Mouse (Mus musculus): Measurements from ENCODE around the gene Yipf1.

Yipf1 gene

DNA sequence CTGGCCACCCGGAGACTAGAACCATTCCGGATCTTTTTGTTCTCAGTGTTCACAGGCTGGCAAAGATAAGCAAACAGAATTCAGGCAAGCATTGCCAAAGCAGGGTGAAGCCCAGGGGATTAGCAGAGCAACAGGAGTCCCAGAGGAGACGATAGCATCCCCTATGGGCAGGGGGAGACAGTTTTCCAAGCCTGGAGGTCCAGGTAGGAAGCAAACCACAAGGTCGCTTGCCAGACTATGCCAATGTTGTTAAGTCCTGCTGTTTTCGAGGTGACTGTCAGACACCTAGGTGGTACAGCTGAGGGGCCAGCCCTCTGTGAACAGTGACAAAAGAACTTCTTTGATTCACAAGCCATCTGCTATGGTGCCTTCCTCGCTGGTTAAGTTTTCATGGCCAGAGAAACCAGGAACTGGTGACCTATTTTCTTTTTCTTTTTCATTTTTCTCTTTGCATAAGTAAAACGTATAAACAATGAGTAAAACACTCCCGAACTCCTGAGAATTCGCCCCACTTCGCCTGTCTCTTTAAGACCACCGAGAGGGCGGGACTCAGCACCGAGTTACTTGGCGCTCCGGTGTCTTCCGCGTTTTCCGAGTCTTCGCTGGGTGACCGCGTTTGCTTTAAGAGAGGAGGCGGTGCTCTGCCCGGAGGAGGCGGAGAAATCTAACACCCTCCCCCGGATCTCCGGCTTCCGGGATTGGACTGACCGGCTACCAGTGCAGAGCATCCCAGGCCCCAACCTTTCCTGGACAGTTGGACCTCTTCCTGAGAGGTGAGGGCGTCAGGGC lies at the start of gene Yipf1:
Gene Yipf1 (plus strand): TSS at position 674 of the 789 bp plus-strand sequence.
- peak; percentile 88 to 94 for DNase-seq

DNA sequence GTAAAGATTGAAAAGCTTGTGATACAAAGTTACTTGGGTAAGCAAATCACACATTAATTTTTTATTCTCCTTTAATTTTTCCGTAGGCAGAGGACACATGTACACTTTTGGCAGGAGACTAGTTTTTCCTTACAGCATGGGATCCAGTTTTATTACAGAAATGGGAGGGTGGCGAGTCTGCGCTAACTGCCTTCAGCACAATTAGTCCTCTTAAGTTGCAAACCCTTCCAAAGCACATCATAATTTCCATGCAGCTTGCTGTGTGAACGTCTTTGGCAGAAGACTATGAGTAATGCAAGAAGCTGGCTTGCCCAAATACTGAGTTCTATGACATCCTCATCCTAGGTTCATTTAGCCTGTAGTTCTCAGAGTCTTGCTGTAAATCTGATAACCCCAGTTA lies 40.5 kb upstream of the Yipf1 start:
- DNase-seq: no peak

DNA sequence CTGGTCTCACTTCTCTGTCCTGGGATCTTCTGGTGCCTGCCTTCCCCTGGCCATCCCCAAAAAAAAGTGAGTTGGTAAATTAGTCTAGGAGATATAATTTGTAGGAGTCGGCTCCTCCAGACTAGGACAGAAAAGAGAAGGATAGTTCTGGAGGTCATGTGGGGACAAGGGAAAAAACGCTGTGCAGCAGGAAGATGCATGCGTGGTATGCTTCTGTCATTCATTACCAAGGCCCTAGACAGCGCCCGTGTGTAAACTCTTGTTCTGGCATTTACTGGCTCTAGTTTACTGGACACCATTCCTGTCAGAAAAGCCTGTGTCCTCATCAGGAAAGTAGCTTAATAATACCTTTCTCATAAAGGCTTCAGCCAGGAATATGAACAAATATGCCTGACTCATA lies 39.7 kb upstream of the Yipf1 start:
- no peak for DNase-seq

DNA sequence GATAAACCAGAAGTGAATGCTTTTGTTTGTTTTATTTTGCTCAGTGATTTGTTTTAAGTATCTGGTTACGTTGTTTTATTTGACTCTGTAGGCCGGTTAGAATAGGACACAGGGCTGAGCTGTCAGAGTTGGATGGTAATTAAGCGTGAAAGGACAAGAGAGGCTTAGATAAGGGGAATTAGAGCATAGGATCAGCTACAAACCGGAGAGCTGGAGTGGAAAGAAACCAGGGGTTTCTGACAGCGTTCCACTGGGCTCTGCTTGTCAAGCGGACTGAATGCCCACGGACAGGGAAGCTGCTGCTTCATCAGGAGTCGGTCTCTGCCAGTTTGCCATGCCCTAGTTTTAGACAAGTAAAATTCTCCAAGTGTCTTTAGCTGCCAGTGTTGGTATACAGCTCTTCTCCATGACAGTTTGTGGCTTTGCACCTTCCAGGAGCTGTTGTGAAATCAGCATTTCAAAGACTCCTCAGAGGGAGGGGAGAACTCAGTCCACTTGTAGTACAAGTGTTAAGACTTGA lies 35.9 kb upstream of the Yipf1 start:
- DNase-seq: no peak

DNA sequence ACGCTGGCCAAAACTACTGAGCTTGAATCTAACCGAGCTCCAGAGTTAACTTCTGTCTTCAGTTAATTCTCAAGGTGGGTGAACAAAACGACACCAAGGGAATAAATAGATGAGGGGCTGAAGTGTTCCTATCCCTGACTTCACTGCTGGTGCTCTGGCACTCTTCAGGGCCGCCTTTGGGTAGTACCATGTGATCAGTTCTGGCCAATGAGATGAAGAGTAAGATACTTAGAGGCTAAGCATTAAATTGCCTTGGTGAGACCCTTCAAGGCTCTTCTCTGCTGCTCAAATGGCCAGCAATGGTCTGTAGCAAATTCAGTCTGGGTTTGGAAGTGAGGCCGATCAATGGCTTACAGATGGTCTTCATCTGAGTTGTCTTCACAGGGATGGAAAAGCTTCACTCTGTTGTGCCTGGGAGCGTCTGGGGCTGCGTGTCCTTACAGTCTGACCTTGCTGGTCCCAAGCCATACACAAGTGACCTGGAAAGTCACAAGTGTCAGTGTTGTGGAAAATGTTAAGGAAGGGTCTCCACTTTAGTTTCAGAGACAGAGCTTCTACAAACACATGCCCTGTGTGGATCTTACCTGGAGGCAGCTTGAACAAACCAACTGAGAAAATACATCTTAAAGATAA lies 33.2 kb upstream of the Yipf1 start:
- DNase-seq: no peak

DNA sequence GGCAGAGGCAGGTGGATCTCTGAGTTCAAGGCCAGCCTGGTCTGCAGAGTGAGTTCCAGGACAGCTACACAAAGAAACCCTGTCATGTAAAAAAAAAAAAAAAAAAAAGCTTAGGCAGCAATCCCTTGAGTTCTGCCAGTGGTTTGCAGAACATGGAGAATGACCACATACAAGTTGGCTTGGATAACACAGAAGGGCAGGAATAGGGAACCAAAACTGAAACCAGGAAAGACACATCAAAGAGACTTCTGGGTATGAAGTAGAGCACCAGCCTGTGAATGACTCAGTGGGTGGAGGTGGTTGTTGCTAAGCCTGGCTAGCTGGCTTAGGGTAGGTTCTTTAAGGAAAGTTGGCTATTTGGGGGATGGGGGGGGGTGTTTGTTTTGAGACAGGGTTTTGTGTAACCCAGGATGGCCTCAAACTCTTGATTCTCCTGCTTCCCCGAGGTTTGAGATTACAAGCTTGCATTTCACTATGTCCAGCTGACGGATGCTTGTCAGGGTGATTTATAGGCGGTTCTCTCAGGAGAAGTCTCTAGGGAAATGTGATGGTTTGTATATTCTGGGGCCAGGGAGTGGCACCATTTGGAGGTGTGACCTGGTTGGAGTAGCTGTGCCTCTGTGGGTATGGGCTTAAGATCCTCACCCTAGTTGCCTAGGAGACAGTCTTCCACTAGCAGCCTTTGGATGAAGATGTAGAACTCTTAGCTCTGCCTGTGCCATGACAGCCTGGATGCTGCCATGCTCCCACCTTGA lies 28.5 kb upstream of the Yipf1 start:
- DNase-seq: no peak

DNA sequence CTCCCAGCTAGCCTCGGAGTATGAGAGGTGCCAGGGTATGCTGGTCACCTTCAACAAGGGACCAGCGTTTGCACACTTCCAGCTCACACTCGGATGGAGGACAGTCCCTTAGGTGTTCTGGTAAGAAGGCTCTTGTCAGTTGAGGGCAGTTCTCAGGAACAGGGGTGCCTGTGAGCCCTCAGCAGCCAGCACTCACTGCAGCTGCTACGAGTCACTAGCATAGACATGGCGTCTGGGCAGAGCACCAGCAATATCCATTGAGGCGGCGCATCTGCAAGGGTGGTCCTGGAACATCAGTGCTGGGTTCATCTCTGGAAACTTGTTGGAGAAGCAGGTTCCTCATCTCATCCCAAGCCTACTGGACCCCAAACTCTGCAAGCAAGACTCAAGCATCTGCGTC lies 27.8 kb upstream of the Yipf1 start:
- DNase-seq: no peak

DNA sequence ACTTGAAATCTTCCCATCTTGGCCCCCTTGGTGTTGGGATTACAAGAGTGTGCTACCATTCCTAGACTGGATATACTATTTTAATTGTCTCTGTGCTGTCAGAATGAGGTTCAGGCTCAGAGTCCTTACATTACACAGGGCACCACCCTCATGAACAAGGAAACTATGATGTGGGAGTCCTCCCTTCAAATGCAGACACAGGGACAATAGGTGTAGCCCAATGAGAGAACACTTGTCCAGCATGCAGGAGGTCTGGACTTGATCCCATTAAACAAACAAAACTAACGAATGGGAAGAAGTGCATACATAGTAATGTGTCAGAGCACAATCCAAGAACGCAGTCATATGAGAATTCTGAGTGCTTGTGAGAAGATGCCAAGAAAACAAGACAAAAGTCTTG lies 26.6 kb upstream of the Yipf1 start:
- DNase-seq: no peak

DNA sequence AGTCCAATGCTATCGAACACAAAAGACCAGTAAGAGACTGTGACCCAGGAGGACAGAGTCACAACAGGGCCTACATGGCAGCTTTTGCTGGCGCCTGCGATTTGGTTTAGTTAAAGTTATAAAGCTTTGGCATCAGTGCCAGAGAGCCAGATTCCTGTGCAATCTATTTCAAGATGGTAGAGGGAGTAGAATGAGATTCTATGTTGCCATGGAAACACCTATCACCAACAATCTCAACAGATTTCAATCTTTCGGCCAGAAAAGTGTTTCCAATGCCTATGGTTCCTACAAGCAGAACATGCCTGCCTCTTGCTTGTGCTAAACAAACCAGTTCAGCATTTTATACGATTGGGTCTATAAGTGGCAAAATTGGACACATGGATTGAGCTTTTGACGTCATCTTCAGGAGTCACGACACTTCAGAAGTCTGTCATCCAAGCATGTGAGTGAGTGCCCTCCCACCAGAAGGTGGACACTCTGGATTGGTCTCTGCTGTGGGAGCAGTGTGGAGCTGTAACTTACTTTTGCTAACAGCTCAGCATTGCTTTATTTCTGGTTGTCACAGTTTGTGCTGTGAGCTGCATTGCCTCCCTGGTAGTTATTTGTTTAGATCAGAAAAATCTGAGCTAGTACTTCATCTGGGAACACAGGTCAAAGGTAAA lies 22.4 kb upstream of the Yipf1 start:
- DNase-seq: no peak

DNA sequence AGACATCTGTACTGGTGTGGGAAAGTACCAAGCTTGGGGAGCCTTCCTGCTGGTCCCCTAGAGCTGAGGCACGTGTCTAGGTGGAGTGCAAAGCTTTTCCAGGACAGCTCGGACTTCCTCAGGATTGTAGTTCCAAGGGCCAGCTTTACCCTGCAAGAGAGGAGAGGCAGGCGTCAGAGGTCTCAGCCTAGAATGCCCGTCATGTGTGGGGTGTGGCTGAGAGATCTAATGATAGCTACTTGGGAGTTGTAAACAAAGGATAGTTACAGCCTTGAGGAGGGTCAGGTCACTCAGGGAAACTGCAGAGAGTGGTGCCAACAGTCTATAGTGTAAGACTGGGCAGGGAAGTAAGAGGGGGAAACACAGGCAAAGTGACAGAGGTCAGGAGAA lies 21.9 kb upstream of the Yipf1 start:
- no peak for DNase-seq

DNA sequence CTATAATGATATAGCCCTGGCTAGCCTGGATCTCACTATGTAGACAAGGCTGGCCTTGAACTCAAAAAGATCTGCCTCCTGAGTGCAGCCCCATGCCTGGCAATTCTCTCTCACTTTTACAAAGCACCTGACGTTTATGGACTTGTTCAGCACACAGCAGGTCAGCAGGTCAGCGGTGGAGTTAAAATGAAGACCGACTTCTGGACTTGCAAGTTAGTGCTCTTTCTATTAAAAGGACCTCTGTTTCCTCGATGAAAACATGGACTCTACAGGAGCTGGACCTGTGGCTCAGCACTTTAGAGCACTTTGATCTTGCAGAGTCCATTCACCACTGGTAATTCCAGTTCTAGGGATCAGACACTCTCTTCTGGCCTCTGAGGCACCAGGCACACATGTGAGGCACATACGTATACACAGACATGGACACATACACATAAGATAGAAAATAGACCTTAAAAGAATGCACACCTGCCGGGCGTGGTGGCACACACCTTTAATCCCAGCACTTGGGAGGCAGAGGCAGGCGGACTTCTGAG lies 16.0 kb upstream of the Yipf1 start:
- no peak for DNase-seq

DNA sequence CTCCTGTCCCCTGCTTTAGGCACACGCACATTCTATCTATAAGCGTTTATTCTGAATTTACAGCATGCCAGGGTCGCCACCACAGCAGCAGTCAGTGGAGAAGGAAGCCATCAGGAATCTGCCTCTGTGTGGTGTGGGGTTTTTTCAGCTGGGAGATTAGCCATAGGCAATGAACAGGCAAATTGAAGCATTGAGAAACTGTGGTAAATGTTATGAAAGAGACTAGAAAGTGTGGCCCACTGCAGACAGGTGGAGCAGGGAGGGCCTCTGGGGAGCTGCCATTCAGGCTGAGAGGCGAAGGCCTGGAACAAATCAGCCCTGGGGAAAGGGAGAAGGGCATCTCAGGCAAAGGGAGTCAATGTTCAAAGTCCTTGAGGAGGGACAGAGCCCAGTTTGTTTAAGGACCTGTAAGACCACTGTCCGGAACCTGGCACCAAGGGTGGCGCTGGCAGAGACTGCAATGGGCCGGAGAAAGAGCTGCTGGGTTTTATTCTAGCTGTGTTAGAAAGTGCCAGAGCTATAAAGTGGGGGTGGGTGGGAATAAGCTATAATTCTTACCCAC lies 14.3 kb upstream of the Yipf1 start:
- DNase-seq: no peak

DNA sequence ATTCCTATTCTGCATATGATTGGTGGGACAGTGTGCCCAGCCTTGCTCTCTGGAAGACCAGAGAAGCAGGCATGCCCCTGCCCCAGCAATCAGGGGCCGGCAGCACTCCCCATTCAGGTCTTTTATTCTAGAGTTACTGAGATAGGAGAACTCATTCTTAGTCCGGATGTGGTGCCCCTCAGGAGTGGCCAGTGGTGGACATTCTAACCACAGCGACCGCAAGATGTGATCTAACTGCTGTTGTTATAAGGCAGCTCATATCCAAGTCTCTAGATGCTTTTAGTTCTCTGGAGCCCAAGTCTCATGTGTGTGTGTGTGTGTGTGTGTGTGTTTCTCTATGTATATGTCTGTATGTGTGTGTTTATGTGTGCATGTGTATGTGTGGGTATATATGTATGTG lies 13.8 kb upstream of the Yipf1 start:
- DNase-seq: no peak

DNA sequence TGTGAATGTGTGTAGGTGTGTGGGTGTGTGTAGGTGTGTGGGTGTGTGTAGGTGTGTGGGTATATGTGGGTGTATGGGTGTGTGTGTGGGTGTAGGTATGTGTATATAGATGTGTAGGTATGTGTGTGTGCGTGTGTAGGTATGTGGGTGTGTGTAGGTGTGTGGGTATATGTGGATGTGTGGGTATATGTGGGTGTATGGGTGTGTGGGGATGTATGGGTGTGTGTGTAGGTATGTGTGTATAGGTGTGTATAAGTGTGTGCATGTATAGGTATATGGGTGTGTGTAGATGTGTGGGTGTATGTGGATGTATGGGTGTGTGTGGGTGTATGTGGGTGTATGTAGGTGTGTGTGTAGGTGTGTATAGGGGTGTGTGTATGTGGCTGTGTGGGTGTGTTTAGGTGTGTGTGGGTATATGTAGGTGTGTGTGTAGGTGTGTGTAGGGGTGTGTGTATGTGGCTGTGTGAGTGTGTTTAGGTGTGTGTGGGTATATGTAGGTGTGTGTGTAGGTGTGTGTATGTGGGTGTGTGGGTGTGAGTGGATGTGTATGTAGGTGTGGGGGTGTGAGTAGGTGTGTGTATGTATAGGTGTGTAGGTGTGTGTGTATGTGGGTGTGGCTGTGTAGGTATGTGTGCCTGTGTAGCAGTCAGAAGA lies 13.1 kb upstream of the Yipf1 start:
- DNase-seq: no peak

DNA sequence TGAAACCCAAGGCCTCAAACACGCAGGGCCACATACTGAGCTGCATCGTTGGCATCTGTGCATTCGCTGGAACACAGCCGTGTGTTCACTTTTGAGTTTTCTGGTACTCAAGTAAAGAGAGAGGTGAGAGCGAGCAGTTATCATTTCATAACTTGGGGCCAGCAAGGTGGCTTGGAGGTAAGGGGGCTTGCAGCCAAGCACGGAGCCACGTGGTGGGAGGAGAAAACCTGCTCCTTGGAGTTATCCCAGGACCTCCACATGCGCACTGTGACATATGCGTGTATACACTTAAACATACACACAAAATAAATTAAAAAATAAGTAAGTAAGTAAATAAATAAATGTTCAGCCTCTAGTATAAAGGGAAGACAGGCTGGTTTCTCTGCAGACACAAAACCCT lies 11.9 kb upstream of the Yipf1 start:
- no peak for DNase-seq

DNA sequence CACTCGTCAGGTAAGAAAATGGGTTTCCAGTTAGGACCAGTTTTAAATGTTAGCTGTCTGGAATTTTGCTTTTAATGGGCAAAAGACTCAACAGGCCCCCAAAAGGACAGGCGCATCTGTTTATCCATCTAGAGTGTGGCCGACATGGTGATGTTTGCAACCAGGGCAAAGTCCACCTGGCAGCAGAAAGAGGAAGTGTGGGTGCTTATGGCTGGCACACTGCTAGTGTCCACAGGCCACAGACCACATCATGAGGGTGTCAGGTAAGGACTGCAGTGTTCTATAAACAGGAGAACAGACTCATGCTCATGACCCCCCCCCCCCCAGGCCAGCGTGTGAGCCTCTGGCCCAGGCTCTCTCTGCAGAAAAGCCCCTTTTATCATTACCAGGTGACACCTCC lies 11.3 kb upstream of the Yipf1 start:
- DNase-seq: no peak

DNA sequence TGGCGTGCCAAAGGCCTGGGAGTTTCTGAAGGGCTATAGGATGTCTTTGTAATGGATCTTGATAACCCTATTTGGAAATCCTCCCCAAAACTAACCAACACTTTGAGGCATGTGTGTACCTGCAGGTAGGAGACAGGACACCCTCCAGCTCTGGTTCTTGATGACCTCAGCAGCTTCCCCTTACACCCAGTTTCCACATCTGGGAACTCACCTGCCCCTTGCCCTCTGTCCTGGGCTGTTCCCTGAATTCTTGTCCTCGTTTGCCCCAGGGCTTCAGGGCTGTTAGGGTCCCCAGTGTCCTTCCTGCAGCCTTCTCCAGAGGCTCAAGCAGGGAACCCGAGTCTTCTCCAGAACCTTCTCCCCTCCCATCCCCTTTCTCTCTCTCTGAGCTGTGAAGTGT lies 10.6 kb upstream of the Yipf1 start:
- DNase-seq: no peak

DNA sequence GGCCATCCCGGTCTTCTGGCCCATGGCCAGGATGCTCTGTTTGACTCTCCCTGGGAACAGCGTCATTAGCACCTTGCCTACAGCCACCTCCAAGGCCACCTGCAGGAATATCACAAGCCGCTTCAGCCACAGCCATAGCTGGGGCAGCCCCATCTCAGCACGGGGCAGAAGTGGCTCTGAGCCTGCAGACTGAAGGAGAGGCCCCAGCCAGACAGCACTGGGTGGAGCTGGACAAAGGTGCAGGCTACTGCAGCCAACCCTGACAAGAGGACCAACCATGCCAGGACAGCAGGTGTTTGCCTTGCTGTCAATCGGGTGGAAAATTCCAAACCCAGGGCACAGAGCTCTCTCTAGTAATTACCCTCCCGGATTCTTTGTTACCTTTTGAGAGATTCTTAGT lies 7.2 kb upstream of the Yipf1 start, which contains the start of gene Dio1:
Gene Dio1 (minus strand): TSS at position 204 of the 400 bp plus-strand sequence.
- peak; percentile 75 to 87 for DNase-seq

DNA sequence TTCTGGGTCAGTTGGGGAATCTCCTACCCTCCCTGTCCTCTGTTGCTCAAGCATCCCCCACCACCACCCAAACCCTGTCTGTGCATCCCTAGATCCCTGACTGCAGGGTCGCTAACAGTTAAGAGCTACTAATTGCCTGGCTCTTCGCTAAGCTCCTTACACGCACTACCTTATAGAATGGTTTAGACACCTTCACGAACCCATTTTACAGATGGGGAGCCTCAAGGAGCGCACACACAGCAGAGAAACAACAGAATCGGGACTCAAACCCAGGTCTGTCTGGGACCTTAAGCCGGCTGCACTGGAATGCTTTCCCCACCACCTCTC lies 279 bp downstream of the Yipf1 start:
- DNase-seq: no peak

DNA sequence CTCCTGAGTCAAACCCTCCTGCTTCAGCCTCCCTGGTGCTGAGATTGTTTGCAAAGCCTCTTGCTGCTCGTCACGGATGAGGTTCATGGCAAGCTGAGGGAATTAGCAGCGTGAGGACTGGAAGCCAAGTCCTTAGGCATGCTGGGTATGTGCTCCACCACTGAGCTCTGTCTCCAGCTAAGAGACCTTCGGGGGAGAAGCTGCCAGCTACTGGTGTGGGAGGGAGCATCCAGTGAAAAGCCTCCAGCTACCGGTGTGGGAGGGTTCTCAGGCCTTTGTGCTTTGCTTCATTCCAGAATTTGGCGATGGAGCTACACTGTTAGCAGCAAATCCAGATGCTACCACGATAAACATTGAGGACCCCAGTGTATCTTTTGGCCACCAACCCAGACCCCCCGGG lies 4.5 kb downstream of the Yipf1 start:
- no peak for DNase-seq

DNA sequence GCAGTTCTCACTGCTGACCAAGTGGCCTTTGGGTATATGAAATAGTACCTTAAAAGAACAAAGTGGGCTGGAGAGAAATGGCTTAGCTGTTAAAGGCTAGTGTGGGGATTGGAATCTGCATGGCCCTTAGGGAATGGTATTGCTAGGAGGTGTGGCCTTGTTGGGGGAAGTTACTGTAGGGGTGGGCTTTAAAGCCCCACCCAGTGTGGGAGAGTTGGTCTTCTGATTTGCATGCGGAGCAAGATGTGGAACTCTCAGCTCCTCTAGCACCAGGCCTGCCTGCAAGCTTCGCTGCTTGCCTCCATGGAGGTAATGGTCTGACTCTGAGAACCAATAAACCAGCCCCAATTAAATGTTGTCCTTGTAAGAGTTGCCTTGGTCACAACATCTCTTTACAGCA lies 6.9 kb downstream of the Yipf1 start:
- no peak for DNase-seq

DNA sequence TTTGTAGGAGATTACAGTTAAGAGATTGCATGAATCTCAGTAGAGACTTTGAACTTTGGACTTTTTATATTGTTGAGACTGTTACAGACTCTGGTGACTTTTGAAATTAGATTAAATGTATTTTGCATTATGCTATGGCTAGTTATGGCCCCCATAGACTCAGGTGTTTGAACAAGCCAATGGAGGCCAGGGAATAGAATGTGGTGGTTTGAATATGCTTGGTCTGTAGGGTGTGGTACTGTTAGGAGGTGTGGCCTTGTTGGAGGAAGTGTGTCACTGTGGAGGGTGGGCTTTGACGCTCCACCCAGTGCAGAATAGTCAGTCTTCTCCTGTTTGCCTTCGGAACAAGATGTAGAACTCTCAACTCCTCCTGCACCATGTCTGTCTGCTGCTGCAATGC lies 8.9 kb downstream of the Yipf1 start:
- DNase-seq: no peak

Measured in cerebellum, adult 18-20 months (tissue).